Mouse (Mus musculus) bone marrow, adult 2 months (tissue): ENCODE measurements around the gene Pigw.

Experiments used
- CTCF ChIP-seq: fragments of 200-500 bp; IDR thresholded peaks from 2 replicates; pipeline ENCODE4 v1.5.1; 2011; ENCODE audit warnings: low read length, control low read depth; ENCODE audit not compliant: control insufficient read depth, insufficient read depth
- POLR2A ChIP-seq: fragments of 200-500 bp; IDR thresholded peaks from 2 replicates; pipeline ENCODE4 v1.6.1; 2011; ENCODE audit warnings: low read depth, mild to moderate bottlenecking, control low read depth, low read length, borderline replicate concordance; ENCODE audit not compliant: control insufficient read depth

GRCm38 (mm10) chr11:84870337-84871043 lies 9.6 kb downstream of the Pigw start, which contains the start of gene Ggnbp2:
- TF ChIP-seq CTCF (no peak), POLR2A (peak; percentile 88)
